Mouse (Mus musculus) forebrain, postnatal 0 days (tissue): Measurements from ENCODE around the gene Pde4a. TPM values are rescaled to one million over a fixed set of nuclear protein-coding genes. Genes with fewer than 3 reads are reported as not detected.

ENCODE experiments used
- ATAC-seq: fragments of 200-750 bp; cut with Nextera tagmentation; 2 replicates; pipeline ENCODE4 v1.8.0; 2017; ENCODE audit warnings: mild to moderate bottlenecking, moderate library complexity
- DNase-seq: peaks from one replicate; pipeline ENCODE4 v3.0.0-alpha.2; 2015
- H3K27ac ChIP-seq: fragments of 300-500 bp; sonication (generic); 2 replicates; pipeline ENCODE4 v1.5.1; 2014; ENCODE audit warnings: low read depth, mild to moderate bottlenecking, antibody characterized with exemption, low read length, moderate library complexity, mixed read lengths
- H3K27me3 ChIP-seq: fragments of 300-500 bp; sonication (generic); 2 replicates; pipeline ENCODE4 v1.6.1; 2014; ENCODE audit warnings: mild to moderate bottlenecking, low read length, mixed read lengths; ENCODE audit not compliant: insufficient read depth
- H3K36me3 ChIP-seq: fragments of 300-500 bp; sonication (generic); 2 replicates; pipeline ENCODE4 v1.6.1; 2014; ENCODE audit warnings: mild to moderate bottlenecking, moderate library complexity; ENCODE audit not compliant: insufficient read depth
- H3K4me1 ChIP-seq: fragments of 300-500 bp; sonication (generic); 2 replicates; pipeline ENCODE4 v1.6.1; 2014; ENCODE audit warnings: antibody characterized with exemption; ENCODE audit not compliant: insufficient read depth
- H3K4me2 ChIP-seq: fragments of 300-500 bp; sonication (generic); 2 replicates; pipeline ENCODE4 v1.6.1; 2014; ENCODE audit warnings: low read depth, mild to moderate bottlenecking, moderate library complexity
- H3K4me3 ChIP-seq: fragments of 300-500 bp; sonication (generic); 2 replicates; pipeline ENCODE4 v1.5.1; 2014; ENCODE audit warnings: low read depth, low read length, mixed read lengths
- H3K9ac ChIP-seq: fragments of 300-500 bp; sonication (generic); 2 replicates; pipeline ENCODE4 v1.6.1; 2014; ENCODE audit warnings: mild to moderate bottlenecking
- H3K9me3 ChIP-seq: fragments of 300-500 bp; sonication (generic); 2 replicates; pipeline ENCODE4 v1.6.1; 2016; ENCODE audit warnings: low read length
- CTCF ChIP-seq: sonication (generic); IDR thresholded peaks from 2 replicates; pipeline ENCODE4 v1.5.1; 2016; ENCODE audit warnings: antibody characterized with exemption, control low read depth, low read depth
- WGBS: fragments of 180-500 bp; shearing (Covaris S2); extraction: QIAGEN DNeasy Blood & Tissue Kit; methylation state at CpG from one replicate; pipeline ENCODE4 v1.1.7; 2014; 5-methylcytosine and 5-hydroxymethylcytosine counted together
- polyA plus RNA-seq: library from polyadenylated mRNA; unstranded; fragments of >200 nt; fragmentation: Nextera tagmentation; extraction: Ambion mirVana; gene quantifications from 2 replicates; pipeline ENCODE4 v1.2.1, GENCODE M21; 2015
- total RNA-seq: library from RNA; depleted of rRNA; stranded (reverse); fragments of >200 nt; gene quantifications from 2 replicates; pipeline ENCODE4 v1.2.3, GENCODE M21; 2014

Gene Pde4a
- total and polyA plus RNA-seq, 2 experiments from 2014 or later, result 20.0 to 41.6 TPM

- Histone ChIP-seq H3K4me3 (peak within 1 kb of the TSS; percentile 59), H3K4me1 (peaks cover 3% of the 10 kb centered on the region; the same call in 1 of the 2 replicates), H3K36me3 (peaks cover 7% of the 10 kb centered on the region), H3K4me2 (peak within 1 kb of the TSS; percentile 68), H3K27me3 (no peaks in the 10 kb centered on the region), H3K27ac (peak within 1 kb of the TSS; percentile 24; the same call in 1 of the 2 replicates), H3K9me3 (no peaks in the 10 kb centered on the region), H3K9ac (peak within 1 kb of the TSS; percentile 53)
- peak; percentile 98 for ATAC-seq
- 6% methylated on average over 37 of the region's 37 CpGs for WGBS
- no peak for TF ChIP-seq CTCF
- peak; percentile 96 for DNase-seq
Measured at GRCm38 (mm10) chr9:21131059-21131956, 34.2 kb upstream of the Pde4a start, which contains the start of gene Tyk2. Gene Tyk2 (minus strand): TSS chr9:21131243.

DNA sequence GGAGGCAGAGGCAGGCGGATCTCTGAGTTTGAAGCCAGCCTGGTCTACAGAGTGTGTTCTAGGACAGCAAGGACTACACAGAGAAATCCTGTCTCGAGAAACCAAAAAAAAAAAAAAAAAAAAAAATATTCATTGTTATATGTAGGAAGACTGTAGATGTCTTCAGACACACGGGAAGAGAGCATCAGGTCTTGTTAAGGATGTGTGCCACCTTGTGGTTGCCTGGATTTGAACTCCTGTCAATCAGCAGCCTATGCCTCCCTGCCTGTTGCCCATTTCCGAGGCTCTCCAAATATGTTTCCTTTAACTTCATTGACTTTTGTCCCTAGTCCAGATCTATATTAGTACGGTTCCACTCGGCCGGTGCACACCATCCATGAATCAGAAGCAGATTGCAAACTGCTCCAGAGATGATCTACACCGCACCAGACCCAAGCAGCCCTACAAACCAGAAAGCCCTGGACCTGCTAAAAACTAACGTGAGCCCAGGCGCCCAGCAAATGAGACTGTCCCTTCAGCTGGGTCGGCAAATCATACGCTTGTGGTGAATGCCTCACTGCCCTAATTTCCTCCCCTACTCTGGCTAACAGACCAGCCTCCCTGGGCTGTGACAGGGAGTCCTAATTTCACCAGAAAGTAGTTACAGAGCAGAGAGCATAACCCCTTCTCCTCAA lies 33.3 kb upstream of the Pde4a start:
- no peak for DNase-seq
- Histone ChIP-seq H3K4me2 (no peak overlapping the region), H3K9ac (no peak overlapping the region), H3K27ac (no peak overlapping the region), H3K4me3 (no peak overlapping the region), H3K36me3 (peaks cover 6% of the 10 kb centered on the region; the same call in 1 of the 2 replicates), H3K27me3 (no peaks in the 10 kb centered on the region), H3K4me1 (peaks cover 3% of the 10 kb centered on the region; the same call in 1 of the 2 replicates), H3K9me3 (no peaks in the 10 kb centered on the region)
- no peak for ATAC-seq
- 81% methylated on average over 12 of the region's 12 CpGs for WGBS
- TF ChIP-seq CTCF, result peak; percentile 47

DNA sequence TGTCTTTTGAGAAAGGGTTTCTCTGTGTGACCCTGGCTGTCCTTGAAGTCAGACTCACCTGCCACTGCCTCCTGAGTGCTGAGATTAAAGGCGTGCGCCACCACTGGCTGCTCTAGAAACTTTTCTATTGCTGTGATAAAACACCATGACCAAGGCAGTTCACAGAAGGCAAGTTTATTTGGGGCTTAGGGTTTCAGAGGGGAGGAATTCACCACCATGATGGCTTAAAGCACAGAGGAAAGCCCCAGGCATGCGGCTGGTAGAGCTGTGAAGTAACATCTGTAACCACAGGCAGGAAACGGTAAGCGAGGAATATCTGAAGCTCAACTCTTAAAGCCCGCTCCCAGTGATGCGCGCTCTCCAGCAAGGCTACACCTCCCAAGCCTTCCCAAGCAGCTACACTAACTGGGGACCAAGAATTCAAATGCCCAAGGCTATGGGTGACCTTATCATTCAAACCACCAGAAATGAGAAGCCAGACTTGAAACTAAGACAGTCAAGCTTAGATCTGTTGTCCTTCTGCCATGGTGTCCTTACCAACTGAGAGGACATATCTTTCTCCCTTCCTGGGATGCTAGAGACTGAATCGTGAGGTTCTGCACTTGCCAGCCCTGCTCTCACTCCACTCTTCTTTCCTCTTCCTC lies 32.3 kb upstream of the Pde4a start:
- Histone ChIP-seq H3K27ac (no peak overlapping the region), H3K4me1 (peaks cover 3% of the 10 kb centered on the region; the same call in 1 of the 2 replicates), H3K9ac (no peak overlapping the region), H3K27me3 (no peaks in the 10 kb centered on the region), H3K4me2 (no peak overlapping the region), H3K36me3 (peaks cover 8% of the 10 kb centered on the region), H3K4me3 (no peak overlapping the region), H3K9me3 (no peaks in the 10 kb centered on the region)
- no peak for DNase-seq
- 88% methylated on average over 9 of the region's 9 CpGs for WGBS
- no peak for ATAC-seq
- TF ChIP-seq CTCF, result no peak

GRCm38 (mm10) chr9:21134595-21135328 lies 30.8 kb upstream of the Pde4a start:
- Histone ChIP-seq H3K9me3 (no peaks in the 10 kb centered on the region), H3K36me3 (peaks cover 17% of the 10 kb centered on the region), H3K4me3 (no peak overlapping the region), H3K27me3 (no peaks in the 10 kb centered on the region), H3K9ac (no peak overlapping the region), H3K4me1 (peaks cover 3% of the 10 kb centered on the region; the same call in 1 of the 2 replicates), H3K4me2 (no peak overlapping the region), H3K27ac (no peak overlapping the region)
- no peak for ATAC-seq
- 80% methylated on average over 9 of the region's 9 CpGs for WGBS
- no peak for TF ChIP-seq CTCF
- DNase-seq, result no peak

- Histone ChIP-seq H3K4me1 (peaks cover 2% of the 10 kb centered on the region; the same call in 1 of the 2 replicates), H3K4me3 (no peak overlapping the region), H3K9ac (no peak overlapping the region), H3K9me3 (no peaks in the 10 kb centered on the region), H3K4me2 (no peak overlapping the region), H3K36me3 (peaks cover 24% of the 10 kb centered on the region), H3K27ac (no peak overlapping the region), H3K27me3 (no peaks in the 10 kb centered on the region)
- no peak for TF ChIP-seq CTCF
- ATAC-seq (no peak), DNase-seq (no peak)
- 71% methylated on average over 4 of the region's 4 CpGs for WGBS
Measured at GRCm38 (mm10) chr9:21135329-21135890, 30.1 kb upstream of the Pde4a start.

DNA sequence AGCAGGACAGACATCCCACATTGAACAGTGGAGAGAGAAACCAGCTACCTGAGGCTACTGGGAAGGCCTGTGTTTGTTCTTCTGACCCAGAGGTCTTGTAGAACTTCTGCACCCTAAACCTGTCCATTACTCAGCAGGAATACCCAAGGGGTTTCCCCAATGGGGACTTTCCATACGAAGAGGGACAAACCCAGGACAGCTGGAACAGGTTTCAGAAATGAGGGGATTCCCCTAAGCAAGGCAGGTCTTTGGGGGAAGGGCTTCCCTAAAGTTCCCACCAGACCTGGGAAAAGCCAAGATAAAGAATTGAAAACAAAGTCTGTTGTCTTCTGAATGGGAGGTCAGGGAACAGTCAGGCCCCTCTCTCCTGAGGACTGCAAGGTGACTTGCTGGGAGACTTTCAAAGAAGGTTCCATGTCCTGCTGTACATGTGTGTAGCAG lies 29.6 kb upstream of the Pde4a start:
- Histone ChIP-seq H3K4me2 (no peak overlapping the region), H3K36me3 (peaks cover 29% of the 10 kb centered on the region), H3K9me3 (no peaks in the 10 kb centered on the region), H3K4me1 (no peaks in the 10 kb centered on the region), H3K27me3 (no peaks in the 10 kb centered on the region), H3K4me3 (no peak overlapping the region), H3K27ac (no peak overlapping the region), H3K9ac (no peak overlapping the region)
- no peak for TF ChIP-seq CTCF
- ATAC-seq (no peak), DNase-seq (no peak)
- 73% methylated on average over 1 of the region's 1 CpGs for WGBS
